Mouse (Mus musculus) bone marrow macrophage, adult 2 months (primary cell): Measurements from ENCODE around the gene Smtn.

Source experiments
- CTCF ChIP-seq: IDR thresholded peaks from 2 replicates; pipeline ENCODE4 v1.5.1; 2012; ENCODE audit warnings: low read depth, mild to moderate bottlenecking, low read length, moderate library complexity
- POLR2A ChIP-seq: IDR thresholded peaks from 2 replicates; pipeline ENCODE4 v1.6.1; 2012; ENCODE audit warnings: mild to moderate bottlenecking, low read depth, low read length, borderline replicate concordance

- TF ChIP-seq CTCF = no peak
- no peak for TF ChIP-seq POLR2A
These were observed 7.6 kb upstream of the Smtn start for GRCm38 (mm10) chr11:3547969-3548368.
